Mouse (Mus musculus): ENCODE results near the gene Kdm2a.

The Kdm2a gene

DNA sequence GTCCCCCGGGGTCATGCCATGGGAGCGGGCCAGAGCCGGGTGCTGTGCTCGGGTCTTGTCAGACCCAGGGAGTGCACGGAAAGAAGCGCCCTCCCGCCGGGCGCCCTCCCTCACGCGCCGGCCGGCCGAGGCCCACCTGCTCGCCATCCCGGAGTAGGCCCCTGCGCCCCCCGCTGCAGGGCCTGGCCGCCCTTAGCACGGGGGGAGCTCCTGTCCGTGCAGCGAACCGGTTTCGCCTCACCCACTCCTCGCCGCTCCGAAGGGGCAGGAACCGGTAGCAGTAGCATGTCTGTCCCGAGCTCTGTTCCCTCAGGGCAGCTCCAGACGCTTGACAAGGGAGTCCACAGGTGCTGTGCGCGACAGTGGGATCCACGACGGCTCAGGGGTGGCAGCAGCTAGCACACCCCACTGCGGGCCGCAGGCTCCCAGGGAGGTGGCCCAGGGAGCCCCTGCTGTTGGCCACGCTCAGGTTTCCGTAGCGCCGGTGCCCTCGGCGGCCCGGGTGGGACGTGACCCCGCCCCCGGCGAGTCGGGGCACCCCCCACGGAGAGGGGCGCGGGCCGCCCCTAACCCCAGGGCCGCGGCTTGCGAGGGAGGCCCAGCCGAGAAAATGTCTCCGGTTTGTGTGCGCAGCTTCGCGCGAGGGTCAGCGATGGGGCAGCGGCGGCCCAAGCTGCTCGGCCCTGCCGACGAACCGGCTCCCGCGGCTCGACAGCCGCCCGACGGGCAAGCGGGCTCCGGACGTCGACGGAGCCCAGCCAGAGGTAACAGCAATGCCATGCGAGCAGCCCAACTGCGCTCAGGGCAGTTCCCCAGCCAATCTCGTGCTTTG is at the start of gene Kdm2a:
Gene Kdm2a (minus strand): TSS at position 488 of the 832 bp plus-strand sequence.
- DNase-seq (ENCODE audit: low spot score) = no peak

DNA sequence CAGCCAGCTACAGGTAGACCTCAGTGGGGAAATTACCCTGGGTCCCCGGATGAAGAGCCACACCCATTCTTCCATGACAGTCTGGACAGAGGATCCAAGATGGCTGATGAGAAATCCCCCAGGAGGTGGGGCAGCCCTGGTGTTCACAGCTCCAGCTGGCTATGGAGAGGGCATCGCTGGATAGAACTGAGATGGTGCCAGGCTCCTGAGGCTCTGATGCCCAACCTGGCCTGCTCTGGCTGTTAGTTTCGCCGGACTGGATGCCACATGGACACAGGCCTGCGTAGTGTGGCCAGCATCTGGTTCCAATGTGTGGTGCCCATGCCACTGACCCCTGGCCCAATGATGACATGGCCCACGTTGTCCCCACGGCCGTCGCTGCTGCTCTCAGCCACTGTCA is 49.4 kb upstream of the Kdm2a start:
- DNase-seq (ENCODE audit: low spot score) = no peak

DNA sequence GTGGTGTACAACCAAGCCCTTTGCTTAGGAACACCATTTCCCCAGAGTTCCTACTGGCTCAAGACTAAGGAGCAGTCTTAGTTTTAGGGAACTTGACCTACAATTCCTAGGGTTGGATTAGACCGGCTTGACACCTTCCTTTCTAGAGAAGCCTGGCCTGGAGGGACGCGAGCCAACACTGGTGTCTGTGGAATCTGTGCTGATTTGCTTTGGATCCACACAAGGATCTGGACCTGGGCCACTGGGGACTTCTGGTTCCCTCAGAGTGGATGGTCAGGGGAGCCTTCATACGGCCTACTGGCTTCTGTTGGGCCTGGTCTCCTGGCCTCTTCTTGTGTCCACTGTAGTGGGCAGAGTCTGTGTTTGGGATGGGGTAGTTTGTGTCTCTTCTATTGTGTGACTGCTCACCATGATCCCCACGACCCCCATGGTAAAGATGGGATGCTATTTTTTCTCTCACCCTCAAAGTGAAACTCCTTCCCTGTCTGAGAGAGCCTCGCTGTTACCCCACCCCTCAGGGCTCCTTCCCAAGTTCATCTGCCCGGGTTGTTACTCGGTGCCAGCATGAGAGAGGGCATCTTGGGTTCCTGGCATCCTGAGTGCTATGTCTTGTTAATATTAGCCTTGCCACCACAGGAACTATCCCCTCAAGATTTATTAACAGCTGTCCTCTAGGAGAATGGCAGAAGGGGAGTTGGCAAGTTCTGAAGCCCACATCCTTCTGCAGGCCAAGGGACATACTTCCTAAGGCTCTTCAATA is 48.8 kb upstream of the Kdm2a start:
- no peak for DNase-seq (ENCODE audit: low spot score)

DNA sequence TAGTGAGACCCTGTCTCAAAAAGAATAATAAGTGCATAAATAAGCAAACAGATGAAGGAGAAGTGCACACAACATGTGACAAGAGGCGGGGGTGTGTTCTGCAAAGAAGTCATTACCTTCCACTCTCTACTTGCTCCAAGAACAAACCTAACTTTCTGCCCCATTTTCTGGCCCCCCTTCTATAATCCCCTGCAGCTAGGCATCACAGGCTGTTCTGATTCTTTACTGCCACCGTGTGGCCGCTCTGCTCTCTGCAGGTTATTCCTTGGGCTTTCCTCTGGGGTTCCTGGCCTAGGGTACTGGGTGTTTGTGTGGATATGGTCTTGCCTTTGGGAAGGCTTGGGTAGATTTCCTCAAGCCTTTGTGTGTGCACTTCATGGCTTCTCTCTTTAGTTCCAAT is 44.3 kb upstream of the Kdm2a start:
- DNase-seq (ENCODE audit: low spot score) = peak; percentile 56

DNA sequence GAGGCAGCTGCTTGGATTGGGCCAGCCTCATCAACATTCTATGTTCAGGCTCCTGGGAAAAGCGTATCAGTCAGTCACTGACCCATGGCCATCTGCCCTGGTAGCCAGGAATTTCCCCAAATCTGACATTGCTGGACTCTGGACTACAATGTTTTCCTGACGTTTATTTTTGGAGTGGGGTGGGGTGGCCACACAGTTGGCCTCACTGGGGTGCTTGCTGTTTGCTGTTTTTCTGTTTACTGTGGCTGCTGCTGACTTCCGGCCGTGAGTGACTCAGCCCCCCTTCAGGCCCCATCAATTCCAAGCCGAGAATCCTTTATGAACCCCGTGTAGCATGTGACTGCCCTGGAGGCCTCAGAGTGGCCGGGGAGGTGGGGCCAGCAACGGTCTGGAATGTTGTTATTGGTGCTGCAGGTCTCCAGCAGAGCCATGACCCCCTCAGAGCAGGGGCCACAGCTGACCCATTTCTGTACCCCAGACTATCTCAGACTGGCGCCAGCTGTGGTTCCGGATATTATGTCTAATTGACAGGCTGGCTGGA is 43.6 kb upstream of the Kdm2a start:
- no peak for DNase-seq (ENCODE audit: low spot score)

DNA sequence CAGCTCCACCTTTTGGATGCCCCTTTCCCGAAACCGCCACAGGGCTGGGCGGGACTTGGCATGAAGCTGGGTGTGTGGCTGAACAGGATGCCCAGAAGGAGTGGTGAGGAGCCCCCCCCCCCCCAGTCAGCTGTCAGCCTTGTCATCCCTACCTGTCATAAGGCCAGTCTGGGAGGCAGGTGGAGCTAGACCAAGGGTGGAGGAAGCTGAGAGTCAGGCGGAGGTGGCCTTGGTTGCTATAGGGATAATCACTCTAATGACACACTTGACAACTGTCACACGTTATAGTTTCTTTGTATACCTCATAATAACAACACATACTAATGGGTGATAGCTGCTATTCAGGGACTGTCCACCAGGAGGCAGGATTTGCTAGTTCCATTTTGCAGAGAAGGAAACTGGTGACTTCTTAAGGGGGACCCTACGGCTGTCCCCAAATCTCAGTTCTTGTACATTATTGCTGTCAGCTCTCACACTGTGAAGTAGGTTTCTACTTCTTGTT is 43.1 kb upstream of the Kdm2a start:
- DNase-seq (ENCODE audit: low spot score) = peak; percentile 57

DNA sequence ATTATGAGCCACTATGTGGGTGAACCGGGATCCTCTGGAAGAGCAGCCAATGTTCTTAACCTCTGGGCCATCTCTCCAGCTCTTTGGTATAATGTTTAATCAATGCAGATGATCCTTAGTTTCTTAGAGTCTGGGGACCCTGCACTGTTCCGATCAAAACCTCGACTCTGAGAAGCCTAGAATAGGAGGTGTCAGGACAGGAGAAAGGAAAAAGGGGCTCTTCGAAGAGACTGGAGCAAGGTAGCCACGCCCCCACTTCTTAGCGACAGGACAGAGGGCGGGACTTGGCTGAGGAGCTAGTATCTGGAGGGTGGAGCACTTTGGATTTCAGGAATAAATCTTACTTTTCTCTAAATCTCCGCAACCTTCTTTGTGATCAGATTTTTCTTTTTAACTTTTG is 42.1 kb upstream of the Kdm2a start:
- DNase-seq (ENCODE audit: low spot score) = no peak

DNA sequence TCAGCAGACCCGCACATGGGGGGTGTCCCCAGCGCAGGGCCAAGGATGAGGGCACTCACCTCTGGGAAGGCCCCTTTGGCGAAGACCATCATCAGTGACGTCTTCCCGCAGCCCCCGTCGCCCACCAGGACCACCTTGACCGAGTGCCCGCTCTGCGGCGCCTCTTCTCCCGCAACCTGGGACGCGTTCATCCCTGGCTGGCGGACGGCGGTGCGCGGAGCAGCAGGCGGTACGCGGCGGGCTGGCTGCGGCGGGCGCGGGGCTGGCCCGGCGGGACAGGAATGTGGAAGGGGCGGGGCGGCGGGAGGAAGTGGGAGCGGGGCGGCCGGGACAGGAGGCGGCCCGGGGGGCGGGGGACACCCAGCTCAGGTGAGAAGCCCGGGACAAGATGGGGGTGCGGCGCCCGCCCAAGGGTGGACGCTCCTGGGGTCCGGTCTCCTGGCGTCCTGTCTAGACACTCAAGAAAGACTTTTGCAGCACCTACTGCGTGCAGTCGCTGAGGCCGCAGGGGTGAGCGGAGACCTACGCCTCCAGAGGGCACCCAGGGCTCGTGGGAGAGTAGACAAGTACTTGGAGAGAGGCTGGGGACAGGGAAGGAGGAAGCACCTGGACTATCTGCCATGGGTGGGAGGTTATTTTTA is 41.2 kb upstream of the Kdm2a start, which contains the start of gene Rhod:
Gene Rhod (minus strand): TSS at position 272 of the 641 bp plus-strand sequence.
- DNase-seq (ENCODE audit: low spot score) = no peak

DNA sequence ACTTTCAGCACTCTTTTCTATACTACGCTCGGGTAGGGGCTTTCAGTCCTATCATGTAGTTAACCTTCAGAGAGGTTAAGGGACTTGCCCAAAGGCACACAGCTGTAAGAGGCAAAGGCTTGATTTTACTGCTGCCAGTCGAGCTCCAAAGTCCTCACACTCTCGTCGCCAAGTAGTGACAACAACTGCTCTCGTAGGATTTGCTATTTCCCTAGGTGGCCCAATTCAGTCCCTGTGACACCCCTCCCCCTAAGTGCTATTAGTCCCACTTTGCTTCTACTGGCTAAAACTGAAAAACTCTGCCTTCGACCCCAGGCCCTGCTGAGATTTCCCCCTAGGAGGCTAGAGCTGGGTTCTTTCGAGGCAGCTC is 40.7 kb upstream of the Kdm2a start:
- no peak for DNase-seq (ENCODE audit: low spot score)

DNA sequence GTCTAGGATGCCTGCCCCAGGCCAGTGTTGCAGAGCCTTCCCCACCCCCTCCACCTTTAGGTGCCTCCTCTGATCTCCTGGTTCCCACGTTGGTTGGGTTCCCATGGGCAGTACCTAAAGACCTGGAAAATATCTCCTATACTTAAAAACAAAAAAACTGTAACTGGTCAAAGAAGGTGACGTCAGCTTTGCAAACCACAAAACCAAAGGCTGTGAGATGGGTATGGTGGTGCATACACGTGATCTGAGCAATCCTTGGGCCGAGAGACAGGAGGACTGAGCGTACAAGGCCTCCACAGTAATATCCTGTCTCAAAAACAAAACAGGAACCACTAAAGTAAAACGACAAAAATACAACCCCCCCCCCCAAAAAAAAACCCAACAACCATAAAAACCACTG is 39.8 kb upstream of the Kdm2a start:
- DNase-seq (ENCODE audit: low spot score) = no peak

DNA sequence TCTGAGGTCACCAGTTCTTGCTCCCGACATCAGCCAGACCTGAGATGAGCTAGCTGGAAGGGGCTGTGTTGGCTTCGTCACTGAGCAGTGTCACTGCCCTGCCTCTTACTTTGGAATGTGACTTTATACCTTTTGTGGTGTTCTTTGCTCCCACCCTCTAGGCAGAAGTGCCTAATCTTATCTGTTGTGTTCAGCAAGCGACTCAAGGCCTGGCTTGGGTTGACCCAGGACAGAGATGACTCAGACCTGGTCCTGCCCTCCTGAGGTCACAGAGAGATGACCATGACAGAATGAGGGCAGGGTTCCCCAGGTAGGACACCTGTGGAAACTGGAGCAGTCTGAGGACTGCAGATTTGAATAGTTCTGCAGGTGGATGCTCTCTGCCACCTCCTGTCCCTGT is 38.2 kb upstream of the Kdm2a start:
- no peak for DNase-seq (ENCODE audit: low spot score)

DNA sequence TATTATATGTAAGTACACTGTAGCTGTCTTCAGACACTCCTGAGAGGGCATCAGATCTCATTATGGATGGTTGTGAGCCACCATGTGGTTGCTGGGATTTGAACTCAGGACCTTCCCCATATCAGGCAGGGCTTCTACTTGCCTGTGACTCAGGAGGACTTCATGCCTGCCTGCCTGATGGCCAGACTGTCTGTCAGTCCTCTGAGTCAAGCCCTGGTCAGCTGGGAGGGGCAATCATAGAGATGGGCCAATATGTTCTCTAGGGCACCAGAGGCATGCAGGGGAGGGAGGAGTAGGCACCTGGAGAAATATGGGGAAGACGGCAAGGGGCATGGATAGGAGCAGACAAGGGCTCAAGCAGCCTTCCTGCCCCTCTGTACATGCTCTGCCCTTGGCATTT is 36.9 kb upstream of the Kdm2a start:
- DNase-seq (ENCODE audit: low spot score) = no peak

DNA sequence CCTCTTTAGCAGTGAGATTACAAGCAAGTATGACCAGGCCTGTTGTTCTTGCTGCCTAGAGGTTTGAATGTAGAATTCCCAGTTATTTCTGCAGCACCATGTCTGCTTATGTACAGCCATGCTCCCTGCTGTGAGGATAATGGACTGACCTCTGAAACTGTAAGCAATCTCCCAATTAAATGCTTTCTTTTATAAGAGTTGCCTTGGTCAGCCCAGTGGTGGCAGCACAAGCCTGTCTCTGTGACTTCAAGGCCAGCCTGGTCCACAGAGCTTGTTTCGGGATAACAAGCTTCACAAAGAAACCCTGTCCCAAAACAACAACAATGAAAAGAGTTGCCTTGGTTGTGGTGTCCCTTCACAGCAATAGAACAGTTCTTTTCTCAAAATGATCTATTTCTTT is 35.7 kb upstream of the Kdm2a start:
- DNase-seq (ENCODE audit: low spot score) = no peak

DNA sequence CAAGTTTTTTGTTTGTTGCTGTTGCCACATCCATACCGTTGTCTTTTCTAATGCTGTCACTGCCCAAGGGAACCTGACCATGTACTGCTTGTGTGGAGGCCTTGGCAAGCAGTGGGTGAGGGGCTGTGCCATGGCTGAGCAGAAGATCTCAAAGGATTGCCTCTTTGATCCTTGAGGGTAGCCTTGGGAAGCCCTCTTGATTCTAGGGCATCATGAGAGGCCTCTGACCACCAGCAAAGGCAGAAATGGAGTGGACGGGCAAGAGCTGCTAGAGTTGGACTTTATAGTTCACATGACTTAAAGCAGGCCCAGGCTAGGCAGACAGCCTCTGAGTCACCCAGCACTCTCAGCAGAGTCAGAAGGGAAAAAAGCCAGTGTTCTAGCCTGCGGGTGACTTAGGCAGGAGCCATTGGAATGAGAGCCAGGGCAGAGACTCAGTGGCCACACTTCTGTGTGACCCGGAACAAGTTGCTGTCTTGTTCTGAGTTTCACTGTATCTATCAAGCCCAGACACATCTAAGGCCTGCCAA is 32.1 kb upstream of the Kdm2a start:
- no peak for DNase-seq (ENCODE audit: low spot score)

DNA sequence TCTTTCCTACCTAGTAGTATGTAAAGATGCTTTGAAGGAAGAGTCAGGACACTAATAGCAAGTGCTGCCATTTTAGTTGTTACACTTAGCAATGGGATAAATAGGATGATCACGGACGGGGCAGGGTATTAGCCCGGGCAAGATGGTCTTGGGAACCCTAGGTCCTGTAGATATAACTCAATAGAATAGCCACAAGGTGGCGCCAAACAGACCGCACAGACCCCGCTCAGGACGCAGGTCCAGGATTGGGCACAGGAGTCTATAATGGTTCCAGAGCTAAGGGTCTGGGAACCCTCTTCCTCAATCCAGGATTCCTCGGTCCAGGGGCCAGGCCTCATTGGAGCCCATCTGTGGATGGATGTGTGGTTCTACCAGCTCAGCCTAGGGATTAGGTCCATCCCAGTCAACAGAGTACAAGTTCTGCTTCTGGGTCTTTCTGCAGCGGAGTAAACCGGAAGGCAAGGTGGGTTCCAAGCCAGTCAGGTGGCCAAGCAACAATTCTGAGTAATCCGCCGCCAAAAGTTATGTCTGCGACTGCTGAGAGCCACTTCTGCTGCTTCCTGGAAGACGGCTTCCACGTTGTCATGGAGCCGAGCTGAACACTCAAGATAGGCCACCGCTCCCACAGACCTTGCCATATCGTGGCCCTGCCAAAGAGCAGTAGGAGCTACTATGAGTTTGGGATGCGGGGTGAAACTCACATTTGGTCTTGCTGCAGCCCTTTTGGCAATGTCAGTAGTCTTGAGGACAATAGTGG is 27.7 kb upstream of the Kdm2a start:
- DNase-seq (ENCODE audit: low spot score) = peak; percentile 40

DNA sequence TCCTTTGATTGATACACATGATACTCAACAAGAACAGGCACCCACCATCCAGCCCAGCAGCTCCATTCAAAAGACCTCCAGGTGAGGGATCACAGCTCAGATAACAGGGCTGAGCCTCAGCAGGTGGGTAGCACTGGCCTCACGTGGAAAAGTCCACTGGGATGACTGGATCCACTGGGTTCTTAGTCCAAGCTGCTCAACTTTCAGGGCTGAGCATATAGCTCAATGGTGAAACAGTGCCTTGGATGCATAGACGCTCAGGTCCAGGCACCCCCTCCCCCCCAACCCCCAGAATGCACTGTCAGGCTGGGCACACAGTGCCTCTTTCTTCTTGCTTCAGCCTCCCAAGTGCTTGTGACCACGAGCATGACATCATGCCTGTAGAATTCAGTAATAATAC is 24.9 kb upstream of the Kdm2a start:
- no peak for DNase-seq (ENCODE audit: low spot score)

DNA sequence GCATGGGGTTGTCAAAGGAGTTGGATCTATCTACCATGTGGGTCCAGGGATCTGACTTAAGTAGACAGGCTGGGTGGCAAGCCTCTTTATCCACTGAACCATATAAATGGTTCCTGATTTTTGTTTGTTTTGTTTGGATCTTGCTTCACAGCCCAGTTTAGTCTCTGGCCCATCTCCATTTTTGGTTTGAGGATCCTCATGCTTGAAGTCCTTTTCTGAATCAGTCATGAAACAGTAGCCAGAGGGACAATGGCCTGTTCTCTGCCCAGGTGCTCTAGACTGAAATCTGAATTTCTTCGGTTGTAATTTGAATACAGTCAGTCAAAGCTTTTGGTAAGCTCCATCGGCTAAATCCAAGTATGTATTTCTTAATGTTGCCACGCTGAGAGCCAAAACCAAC is 24.5 kb upstream of the Kdm2a start:
- DNase-seq (ENCODE audit: low spot score) = no peak

DNA sequence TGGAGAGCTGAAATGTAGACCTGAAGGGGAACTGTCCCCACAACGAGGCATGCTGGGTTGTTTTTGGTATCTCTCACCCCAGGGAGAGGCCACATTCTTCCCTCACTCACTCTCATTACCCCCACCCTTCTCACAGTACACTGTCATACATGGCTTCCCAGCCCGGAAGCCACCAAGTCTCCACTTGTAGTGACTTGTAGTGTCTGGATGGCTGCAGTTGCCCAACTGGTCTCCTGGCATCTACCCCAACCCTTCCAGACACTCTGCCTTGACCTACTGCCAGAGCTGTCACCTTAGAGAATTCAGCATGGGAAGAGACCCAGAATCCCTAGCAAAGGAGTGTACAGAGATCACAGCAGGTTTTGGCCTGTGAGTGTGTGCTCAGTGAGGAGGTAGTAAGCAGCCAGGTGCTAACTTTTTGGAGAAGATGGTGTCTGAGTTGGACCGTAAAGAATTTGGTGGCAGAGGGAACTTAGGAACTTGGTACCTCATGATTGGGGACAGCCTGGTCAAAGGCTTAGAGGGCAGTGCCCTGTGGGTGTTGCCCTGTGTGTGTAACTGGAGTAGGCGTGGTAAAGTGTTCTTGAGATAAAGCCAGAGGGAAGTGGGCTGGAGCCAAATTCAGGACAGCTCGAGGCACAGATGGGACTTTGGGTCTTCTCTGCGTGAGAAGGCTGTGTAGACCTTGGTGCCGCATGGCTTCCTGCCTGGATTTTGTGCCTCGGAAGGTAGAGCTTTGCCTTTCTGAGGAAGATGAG is 22.2 kb upstream of the Kdm2a start:
- no peak for DNase-seq (ENCODE audit: low spot score)

DNA sequence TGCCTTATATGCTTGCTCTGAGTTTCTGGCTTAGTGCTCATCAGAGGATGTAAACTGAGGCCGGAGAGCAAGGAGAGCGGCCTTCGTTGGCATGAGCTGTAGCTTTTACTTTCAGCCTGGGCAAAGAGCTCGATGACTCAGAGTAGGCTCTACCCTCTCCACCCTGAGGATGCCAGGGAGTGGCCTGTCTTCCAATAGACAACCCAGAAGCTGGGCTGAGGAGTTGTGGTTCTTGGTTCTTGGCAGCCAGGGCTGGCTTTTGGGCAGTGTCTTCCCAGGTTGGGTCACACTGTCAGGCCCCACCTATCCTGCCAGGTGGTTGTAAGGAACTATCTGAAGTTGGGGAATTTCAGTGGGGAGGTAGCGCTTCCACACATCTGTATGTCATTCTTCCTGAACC is 21.6 kb upstream of the Kdm2a start:
- DNase-seq (ENCODE audit: low spot score) = no peak

DNA sequence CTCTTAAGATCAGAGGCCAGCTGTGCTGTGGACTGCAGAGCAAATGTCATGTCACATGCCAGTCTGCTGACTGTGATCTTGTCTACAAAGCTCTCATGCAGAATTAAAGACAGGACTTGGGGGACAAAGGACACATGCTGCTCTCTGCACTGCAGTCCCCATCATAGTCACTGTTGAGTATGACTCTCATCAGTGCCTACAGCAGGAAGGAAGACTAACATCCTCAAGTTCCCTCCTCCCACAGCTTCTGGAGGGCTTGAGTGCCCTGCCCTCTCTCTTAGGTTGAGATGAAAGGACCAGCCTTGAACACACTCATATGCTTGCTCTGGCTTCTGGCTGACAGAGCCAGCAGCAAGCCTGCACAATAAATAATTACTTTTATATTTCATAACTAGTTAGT is 19.6 kb upstream of the Kdm2a start:
- no peak for DNase-seq (ENCODE audit: low spot score)

DNA sequence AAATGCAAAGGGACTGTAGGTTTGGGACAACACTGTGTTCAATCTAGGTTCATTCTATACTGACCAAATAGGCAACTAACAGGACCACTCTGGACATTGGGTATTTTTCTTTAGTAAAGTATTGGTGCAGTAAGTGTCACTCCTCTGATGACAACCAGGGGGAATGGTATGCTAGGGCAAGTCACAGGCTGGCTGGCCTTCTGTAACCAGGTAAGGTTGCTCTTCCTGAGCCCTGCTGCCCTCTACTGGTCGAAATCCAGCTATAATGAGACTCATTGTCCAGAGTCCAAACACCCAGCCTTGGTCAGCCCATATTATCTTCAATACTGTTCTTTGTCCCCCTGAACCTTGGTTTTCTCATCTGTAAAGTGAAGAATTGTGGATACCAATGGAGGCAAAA is 19.1 kb upstream of the Kdm2a start:
- DNase-seq (ENCODE audit: low spot score) = peak; percentile 57
